ENCODE assay signal across 9 mouse cellular contexts in the genomic region with DNA sequence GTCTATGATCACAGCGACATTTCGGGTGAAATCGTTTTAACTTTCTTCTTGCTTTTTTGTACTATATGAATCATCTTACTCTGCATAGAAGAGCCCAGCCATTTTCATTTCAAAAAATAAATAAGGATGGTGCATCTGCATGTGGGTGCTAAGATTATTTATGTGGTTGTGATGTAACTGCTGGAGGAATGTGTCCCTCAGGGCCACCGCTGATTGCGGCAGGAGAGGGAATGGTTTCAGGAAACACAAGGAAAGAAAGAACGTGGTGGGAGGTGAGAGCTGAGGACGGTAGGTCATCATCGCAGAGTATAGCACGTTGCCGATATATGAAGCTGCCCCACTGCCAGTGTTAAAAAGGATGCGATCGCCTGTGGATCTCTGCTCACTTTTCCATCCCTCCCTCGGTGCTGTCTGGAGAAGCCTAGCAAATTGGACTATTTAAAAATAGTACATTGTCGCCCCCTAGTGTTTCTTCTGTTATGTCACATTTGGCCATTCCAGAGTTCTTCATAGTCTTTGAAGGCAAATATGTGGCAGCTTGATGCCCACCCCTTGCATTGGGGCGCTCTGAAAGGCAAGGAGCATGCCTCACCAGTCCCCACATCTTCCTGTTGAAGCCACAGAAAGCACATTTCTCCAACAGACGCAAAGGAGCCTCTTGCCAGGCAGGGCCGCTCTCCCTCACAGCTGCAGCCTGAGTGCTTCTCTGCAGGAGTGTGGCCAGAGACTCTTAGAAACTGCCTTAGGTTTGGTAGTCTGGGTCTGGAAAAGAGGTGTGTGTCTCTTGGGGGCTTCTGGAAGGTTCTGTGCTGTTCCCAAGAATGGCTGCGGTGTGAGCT.
DNase-seq lines count a peak whose midpoint lies in the region; ATAC-seq and TF ChIP-seq lines count a peak whose summit lies in the region.
"Had no signal": no experiment of that assay in that cellular context is flagged by ENCODE, and none has a peak within 500 bp of the region (broad histone marks: within the 10 kb centered on the region; RNA-seq: fewer than 3 reads in every experiment).

No protein-coding gene starts in this region.

- H3K9me3 ChIP-seq in intestine, postnatal 0 days (ENCODE audit: control insufficient read depth) = no peaks in the 10 kb centered on the region
- no peaks in the 10 kb centered on the region for H3K9me3 ChIP-seq in midbrain, postnatal 0 days (ENCODE audit: low read length)

- 47% methylated on average over 18 of the region's 18 CpGs for WGBS in intestine, postnatal 0 days
- 43% methylated on average over 18 of the region's 18 CpGs for WGBS in midbrain, postnatal 0 days

- H3K36me3 ChIP-seq in intestine, postnatal 0 days (ENCODE audit: control insufficient read depth, insufficient read depth) = no peaks in the 10 kb centered on the region
- H3K36me3 ChIP-seq in midbrain, postnatal 0 days (ENCODE audit: insufficient read depth, low read length) = no peaks in the 10 kb centered on the region; the same call in 1 of the 2 replicates

- H3K27ac ChIP-seq in intestine, postnatal 0 days (ENCODE audit: low read depth, low read length) = no peak overlapping the region
- H3K27ac ChIP-seq in midbrain, postnatal 0 days (ENCODE audit: low read depth, low read length) = no peak overlapping the region
- H3K27ac ChIP-seq: macrophage had no signal

- H3K4me3 ChIP-seq in intestine, postnatal 0 days (ENCODE audit: low read depth, low read length) = no peak overlapping the region
- H3K4me3 ChIP-seq in midbrain, postnatal 0 days (ENCODE audit: low read depth, low read length) = no peak overlapping the region

- H3K9ac ChIP-seq in intestine, postnatal 0 days (ENCODE audit: low read depth, low read length) = no peak overlapping the region
- H3K9ac ChIP-seq in midbrain, postnatal 0 days (replicated peaks; ENCODE audit: low read length, poor library complexity, severe bottlenecking) = no peak overlapping the region

- TF ChIP-seq CTCF in intestine, postnatal 0 days (IDR thresholded peaks at IDR 0.05; ENCODE audit: low read depth) = peak; percentile 78
- TF ChIP-seq CTCF in midbrain, postnatal 0 days (IDR thresholded peaks at IDR 0.05) = peak; percentile 86

- intact Hi-C loops in gastrocnemius, postnatal 14 days (cut with DNase I; ENCODE audit: low total_unique reads) = loop anchor here (10.0 kb wide), 1 partner anchor 585 kb away; a partner anchor contains a TSS
- intact Hi-C loops in left cerebral cortex, postnatal 25 days (cut with DNase I) = loop anchor here (2.0 to 10.0 kb wide), 2 partner anchors 325 to 587 kb away; a partner anchor contains a TSS

- no peaks in the 10 kb centered on the region for H3K4me1 ChIP-seq in intestine, postnatal 0 days (replicated peaks; ENCODE audit: control insufficient read depth, insufficient read depth, low read length)
- 0 out of 2 replicates have a peak, but pooled peaks cover 3% of the 10 kb centered on the region for H3K4me1 ChIP-seq in midbrain, postnatal 0 days (ENCODE audit: insufficient read depth, low read length)

- no peak overlapping the region for H3K4me2 ChIP-seq in intestine, postnatal 0 days (replicated peaks; ENCODE audit: low read depth)
- H3K4me2 ChIP-seq in midbrain, postnatal 0 days (ENCODE audit: low read depth, low read length, poor library complexity, severe bottlenecking) = peak overlapping the region; percentile 22; the same call in 1 of the 2 replicates

- peak; percentile 38; the same call in 1 of the 2 replicates for ATAC-seq in intestine, postnatal 0 days
- ATAC-seq in midbrain, postnatal 0 days (ENCODE audit: low FRiP score) = peak; percentile 65
- no peak for ATAC-seq in megakaryocyte-erythroid progenitor cell, adult 5-6 weeks (replicated peaks; ENCODE audit: low FRiP score, low TSS enrichment, poor library complexity, severe bottlenecking)

- no peaks in the 10 kb centered on the region for H3K27me3 ChIP-seq in intestine, postnatal 0 days (replicated peaks; ENCODE audit: control insufficient read depth, insufficient read depth, low read length)
- no peaks in the 10 kb centered on the region for H3K27me3 ChIP-seq in midbrain, postnatal 0 days (ENCODE audit: insufficient read depth, low read length)

- DNase-seq in gastrocnemius, adult 18-20 months (ENCODE audit: low spot score) = peak; percentile 72
- no peak for DNase-seq in gastrocnemius, postnatal 14 days
- DNase-seq in cerebellum, adult 8-10 months = peak; percentile 53
- peak; percentile 73 to 94 for DNase-seq in frontal cortex, adult 2 months (ENCODE audit: extremely low spot score in 1 of 2, low spot score in 1 of 2)
- peak; percentile 76 to 91 for DNase-seq in left cerebral cortex, postnatal 25 days (ENCODE audit: low spot score in 2 of 2)
- DNase-seq in midbrain, postnatal 0 days (ENCODE audit: low spot score) = peak; percentile 94
